Mouse (Mus musculus) spleen, embryonic (tissue): ENCODE measurements around the gene Nat9.

Experiments used
- CTCF ChIA-PET: fragments of 350-600 bp; sonication (Branson Sonifier 250); formaldehyde crosslinking; loops from one replicate; lab custom pipeline; 2022; lab: Charles Lee

Gene Nat9

GRCm38 (mm10) chr11:115187693-115188092 lies at the start of gene Nat9:
Gene Nat9 (minus strand): TSS chr11:115187859.
- CTCF ChIA-PET = interaction anchor here (0.5 kb wide), 2 partner anchors 26 to 60 kb away, joined by 3 to 4 read pairs; no protein-coding TSS in a partner anchor

GRCm38 (mm10) chr11:115236570-115236969 lies 48.9 kb upstream of the Nat9 start:
- CTCF ChIA-PET = no interaction called here

- CTCF ChIA-PET = interaction anchor here (0.7 kb wide), 1 partner anchor 9 kb away, joined by 3 read pairs; no protein-coding TSS in a partner anchor
Observed at GRCm38 (mm10) chr11:115234320-115235044, 46.8 kb upstream of the Nat9 start.

- CTCF ChIA-PET = no interaction called here
Observed at GRCm38 (mm10) chr11:115233526-115234290, 46.0 kb upstream of the Nat9 start.

- CTCF ChIA-PET = no interaction called here
Observed at GRCm38 (mm10) chr11:115232889-115233288, 45.2 kb upstream of the Nat9 start.

- CTCF ChIA-PET = interaction anchor here (0.6 kb wide), 1 partner anchor 92 kb away, joined by 5 read pairs; no protein-coding TSS in a partner anchor
Observed at GRCm38 (mm10) chr11:115231924-115232323, 44.3 kb upstream of the Nat9 start.

- CTCF ChIA-PET = interaction anchor here (0.6 kb wide), 2 partner anchors 29 to 92 kb away, joined by 5 read pairs; no protein-coding TSS in a partner anchor
Observed at GRCm38 (mm10) chr11:115231168-115231915, 43.7 kb upstream of the Nat9 start.

- CTCF ChIA-PET = interaction anchor here (0.7 kb wide), 1 partner anchor 41 kb away, joined by 3 read pairs; no protein-coding TSS in a partner anchor
Observed at GRCm38 (mm10) chr11:115229021-115229930, 41.6 kb upstream of the Nat9 start.

GRCm38 (mm10) chr11:115228430-115228829 lies 40.8 kb upstream of the Nat9 start:
- CTCF ChIA-PET = interaction anchor here (0.7 kb wide), 1 partner anchor 40 kb away, joined by 3 read pairs; no protein-coding TSS in a partner anchor

- CTCF ChIA-PET = no interaction called here
Observed at GRCm38 (mm10) chr11:115227640-115228039, 40.0 kb upstream of the Nat9 start.

- CTCF ChIA-PET = interaction anchor here (0.6 to 0.7 kb wide), 2 partner anchors 15 to 1771 kb away, joined by 4 to 6 read pairs; no protein-coding TSS in a partner anchor
Observed at GRCm38 (mm10) chr11:115226811-115227491, 39.3 kb upstream of the Nat9 start.

GRCm38 (mm10) chr11:115225301-115225700 lies 37.6 kb upstream of the Nat9 start:
- CTCF ChIA-PET = interaction anchor here (0.6 kb wide), 1 partner anchor 10 kb away, joined by 3 read pairs; no protein-coding TSS in a partner anchor

- CTCF ChIA-PET = interaction anchor here (1.2 kb wide), 1 partner anchor 20 kb away, joined by 4 read pairs; no protein-coding TSS in a partner anchor
Observed at GRCm38 (mm10) chr11:115224889-115225288, 37.2 kb upstream of the Nat9 start.

- CTCF ChIA-PET = interaction anchor here (1.2 kb wide), 1 partner anchor 19 kb away, joined by 4 read pairs; no protein-coding TSS in a partner anchor
Observed at GRCm38 (mm10) chr11:115223877-115224276, 36.2 kb upstream of the Nat9 start.

GRCm38 (mm10) chr11:115223451-115223850 lies 35.8 kb upstream of the Nat9 start:
- CTCF ChIA-PET = interaction anchor here (1.2 kb wide), 1 partner anchor 19 kb away, joined by 4 read pairs; no protein-coding TSS in a partner anchor

- CTCF ChIA-PET = no interaction called here
Observed at GRCm38 (mm10) chr11:115222570-115222969, 34.9 kb upstream of the Nat9 start.

- CTCF ChIA-PET = no interaction called here
Observed at GRCm38 (mm10) chr11:115222077-115222476, 34.4 kb upstream of the Nat9 start.

GRCm38 (mm10) chr11:115219685-115220084 lies 32.0 kb upstream of the Nat9 start:
- CTCF ChIA-PET = no interaction called here

GRCm38 (mm10) chr11:115219263-115219662 lies 31.6 kb upstream of the Nat9 start:
- CTCF ChIA-PET = no interaction called here
